Mouse (Mus musculus) liver, embryonic 14.5 days (tissue): Measurements from ENCODE around the gene Cps1. TPM values are rescaled to one million over a fixed set of nuclear protein-coding genes. Genes with fewer than 3 reads are reported as not detected.

Source experiments
- ATAC-seq: fragments of 200-750 bp; cut with Nextera tagmentation; 2 replicates; pipeline ENCODE4 v1.8.0; 2017; ENCODE audit warnings: moderate number of reproducible peaks, mild to moderate bottlenecking, moderate library complexity; ENCODE audit not compliant: insufficient read depth
- DNase-seq, 3 experiments: peaks; one replicate each; pipeline ENCODE4 v3.0.0-alpha.2; 2012 to 2013; ENCODE audit warnings: low read depth in 3 of 3, low spot score in 3 of 3
- H3K27ac ChIP-seq: fragments of 300-500 bp; sonication (generic); 2 replicates; pipeline ENCODE4 v1.5.1; 2014; ENCODE audit warnings: moderate library complexity, mild to moderate bottlenecking, control low read depth, inconsistent platforms
- H3K27me3 ChIP-seq: fragments of 300-500 bp; sonication (generic); 2 replicates; pipeline ENCODE4 v1.6.1; 2014; ENCODE audit warnings: mild to moderate bottlenecking, low read length, moderate library complexity; ENCODE audit not compliant: control insufficient read depth, insufficient read depth
- H3K36me3 ChIP-seq: fragments of 300-500 bp; sonication (generic); replicated peaks from 2 replicates; pipeline ENCODE4 v1.6.1; 2014; ENCODE audit warnings: low read depth; ENCODE audit not compliant: control insufficient read depth, insufficient read depth
- H3K4me1 ChIP-seq, 2 experiments: fragments of 200-500 bp in 1 of 2; fragments of 300-500 bp in 1 of 2; sonication (generic) in 1 of 2; replicated peaks; 2 replicates each; pipeline ENCODE4 v1.6.1; 2012 to 2014; ENCODE audit warnings: antibody characterized with exemption in 1 of 2, inconsistent platforms in 1 of 2, low read length in 1 of 2; ENCODE audit not compliant: control insufficient read depth in 2 of 2, insufficient read depth in 2 of 2
- H3K4me2 ChIP-seq: fragments of 300-500 bp; sonication (generic); 2 replicates; pipeline ENCODE4 v1.6.1; 2014; ENCODE audit warnings: low read depth, mild to moderate bottlenecking, control low read depth, moderate library complexity
- H3K4me3 ChIP-seq, 2 experiments: fragments of 200-500 bp in 1 of 2; fragments of 300-500 bp in 1 of 2; sonication (generic) in 1 of 2; 2 replicates each; pipeline ENCODE4 v1.5.1; 2012 to 2014; ENCODE audit warnings: low read depth in 2 of 2, low read length in 2 of 2, mild to moderate bottlenecking in 2 of 2, control low read depth in 1 of 2, inconsistent platforms in 1 of 2, moderate library complexity in 1 of 2; ENCODE audit not compliant: insufficient read depth in 1 of 2
- H3K9ac ChIP-seq: fragments of 300-500 bp; sonication (generic); replicated peaks from 2 replicates; pipeline ENCODE4 v1.6.1; 2014; ENCODE audit warnings: mild to moderate bottlenecking, control low read depth, moderate library complexity
- H3K9me3 ChIP-seq: fragments of 300-500 bp; sonication (generic); 2 replicates; pipeline ENCODE4 v1.6.1; 2016; ENCODE audit warnings: low read length, mixed read lengths; ENCODE audit not compliant: control insufficient read depth
- CTCF ChIP-seq: IDR thresholded peaks from 2 replicates; pipeline ENCODE4 v1.5.1; 2016; ENCODE audit warnings: antibody characterized with exemption, low read depth, control low read depth
- EP300 ChIP-seq: IDR thresholded peaks from 2 replicates; pipeline ENCODE4 v1.6.1; 2016; ENCODE audit warnings: antibody characterized with exemption, low read depth
- WGBS: fragments of 180-500 bp; shearing (Covaris S2); extraction: QIAGEN DNeasy Blood & Tissue Kit; methylation state at CpG from one replicate; pipeline ENCODE4 v1.1.7; 2014; ENCODE audit not compliant: insufficient replicate concordance; 5-methylcytosine and 5-hydroxymethylcytosine counted together
- polyA plus RNA-seq, 2 experiments: library from polyadenylated mRNA; depleted of rRNA in 1 of 2; stranded (reverse) in 1 of 2; unstranded in 1 of 2; fragments of >200 nt; fragmentation: Nextera tagmentation in 1 of 2; extraction: Ambion mirVana in 1 of 2; gene quantifications; 2 replicates each; pipeline versions ENCODE4 v1.2.1 to v1.2.3; 2012 to 2014

Cps1 gene
- polyA plus RNA-seq, 2 experiments = 1.2 to 2.7 TPM

GRCm38 (mm10) chr1:67181165-67181564, 58.3 kb downstream of the Cps1 start:
- H3K4me2 ChIP-seq = no peak overlapping the region
- H3K4me1 ChIP-seq = no peaks in the 10 kb centered on the region
- H3K4me3 ChIP-seq = no peak overlapping the region
- TF ChIP-seq EP300 (no peak), CTCF (peak; percentile 50)
- no peaks in the 10 kb centered on the region for H3K27me3 ChIP-seq
- no peaks in the 10 kb centered on the region for H3K9me3 ChIP-seq
- ATAC-seq (no peak), DNase-seq (peak in 1 of 3 experiments; percentile 7)
- H3K27ac ChIP-seq = no peak overlapping the region
- no peaks in the 10 kb centered on the region for H3K36me3 ChIP-seq
- WGBS = 9% methylated on average over 7 of the region's 7 CpGs
- no peak overlapping the region for H3K9ac ChIP-seq

- Histone ChIP-seq H3K9ac (no peak overlapping the region), H3K27ac (no peak overlapping the region), H3K9me3 (no peaks in the 10 kb centered on the region), H3K27me3 (no peaks in the 10 kb centered on the region), H3K4me2 (no peak overlapping the region), H3K36me3 (no peaks in the 10 kb centered on the region), H3K4me3 (no peak overlapping the region), H3K4me1 (no peaks in the 10 kb centered on the region)
- 74% methylated on average over 7 of the region's 7 CpGs for WGBS
- ATAC-seq = no peak
- TF ChIP-seq EP300 (no peak), CTCF (no peak)
- DNase-seq = no peak
Observed at GRCm38 (mm10) chr1:67182201-67182600, 59.4 kb downstream of the Cps1 start.

GRCm38 (mm10) chr1:67183532-67183931, 60.7 kb downstream of the Cps1 start:
- 57% methylated on average over 6 of the region's 6 CpGs for WGBS
- Histone ChIP-seq H3K27me3 (no peaks in the 10 kb centered on the region), H3K4me1 (no peaks in the 10 kb centered on the region), H3K9ac (no peak overlapping the region), H3K9me3 (no peaks in the 10 kb centered on the region), H3K27ac (no peak overlapping the region), H3K4me3 (no peak overlapping the region), H3K36me3 (no peaks in the 10 kb centered on the region), H3K4me2 (no peak overlapping the region)
- ATAC-seq = no peak
- TF ChIP-seq CTCF (no peak), EP300 (no peak)
- DNase-seq = no peak

- no peaks in the 10 kb centered on the region for H3K4me1 ChIP-seq
- H3K36me3 ChIP-seq = no peaks in the 10 kb centered on the region
- no peak overlapping the region for H3K4me3 ChIP-seq
- H3K9me3 ChIP-seq = no peaks in the 10 kb centered on the region
- no peak for ATAC-seq
- no peak overlapping the region for H3K9ac ChIP-seq
- H3K27ac ChIP-seq = no peak overlapping the region
- TF ChIP-seq EP300 (no peak), CTCF (no peak)
- DNase-seq = no peak
- no peak overlapping the region for H3K4me2 ChIP-seq
- WGBS = 68% methylated on average over 3 of the region's 3 CpGs
- no peaks in the 10 kb centered on the region for H3K27me3 ChIP-seq
Observed at GRCm38 (mm10) chr1:67184134-67184533, 61.3 kb downstream of the Cps1 start.

GRCm38 (mm10) chr1:67197335-67197734, 74.5 kb downstream of the Cps1 start:
- 54% methylated on average over 2 of the region's 2 CpGs for WGBS
- no peak for TF ChIP-seq CTCF
- TF ChIP-seq EP300 = no peak
- ATAC-seq = no peak

More at GRCm38 (mm10) chr1:67197335-67197734, 74.5 kb downstream of the Cps1 start:
- Histone ChIP-seq H3K4me3 (no peak overlapping the region), H3K9ac (no peak overlapping the region), H3K4me2 (no peak overlapping the region), H3K9me3 (no peaks in the 10 kb centered on the region), H3K4me1 (no peaks in the 10 kb centered on the region), H3K27ac (no peak overlapping the region), H3K27me3 (no peaks in the 10 kb centered on the region), H3K36me3 (no peaks in the 10 kb centered on the region)
- DNase-seq = no peak
